Mouse (Mus musculus) lung, postnatal 14 days (tissue): ENCODE data around the gene Slc35e2.
"Not testable (repeated sequence)": the region's sequence is repeated elsewhere in the genome, so short reads cannot be mapped to it uniquely, and the experiment has no call there.

Experiments used
- DNase-seq: peaks from one replicate; pipeline ENCODE4 v3.0.0; 2021

Slc35e2 gene

GRCm38 (mm10) chr4:155630267-155630666, 29.1 kb downstream of the Slc35e2 start:
- DNase-seq, result no peak

DNA sequence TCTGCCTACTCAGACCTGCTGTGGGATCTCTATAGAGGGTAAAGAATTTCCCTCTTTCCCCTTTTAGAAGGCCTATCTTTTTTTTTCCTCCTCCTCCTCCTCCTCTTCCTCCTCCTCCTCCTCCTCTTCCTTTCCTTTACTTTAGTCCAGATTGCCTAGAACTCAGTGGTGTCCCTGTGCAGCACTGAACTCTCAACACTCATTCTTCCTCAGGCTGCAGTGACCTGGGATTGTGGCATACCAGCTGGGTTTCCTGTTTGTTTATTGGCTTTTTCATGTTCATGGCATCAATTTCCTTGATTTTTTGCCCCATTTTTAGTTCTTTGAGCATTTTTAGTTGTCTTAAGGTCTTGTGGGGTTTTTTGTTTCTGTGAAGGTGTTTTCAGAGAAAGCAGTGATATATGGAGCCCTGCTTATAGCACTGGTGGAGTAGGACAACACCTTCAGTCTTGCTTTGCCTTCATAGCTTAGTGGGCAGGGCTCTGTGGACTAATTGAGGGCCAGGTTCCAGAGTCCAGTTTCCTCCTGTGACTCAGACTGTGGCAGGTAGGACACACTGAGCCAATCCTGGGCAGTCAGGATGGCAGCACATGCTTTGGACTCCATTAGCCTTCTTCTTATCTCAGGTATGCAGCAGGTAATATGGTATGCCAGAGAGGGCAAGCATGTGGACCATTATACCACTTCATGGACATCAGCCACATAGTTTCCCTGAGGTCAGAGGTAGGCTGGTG, 34.7 kb downstream of the Slc35e2 start:
- no peak for DNase-seq

GRCm38 (mm10) chr4:155643531-155643930, 42.3 kb downstream of the Slc35e2 start:
- DNase-seq, result no peak

DNA sequence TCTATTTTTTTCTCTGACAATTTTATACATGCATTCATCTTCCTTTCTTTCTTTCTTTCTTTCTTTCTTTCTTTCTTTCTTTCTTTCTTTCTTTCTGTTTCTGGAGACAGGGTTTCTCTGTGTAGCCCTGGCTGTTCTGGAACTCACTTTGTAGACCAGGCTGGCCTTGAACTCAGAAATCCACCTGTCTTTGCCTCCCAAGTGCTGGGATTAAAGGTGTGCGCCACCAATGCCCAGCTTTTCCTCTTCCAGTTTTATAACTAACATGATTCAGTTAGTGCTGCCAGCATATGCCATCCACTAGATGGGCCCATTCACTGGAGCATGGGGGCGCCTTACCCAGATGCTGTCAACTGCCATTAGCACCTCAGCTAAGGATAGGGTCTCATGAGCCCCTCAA, 44.1 kb downstream of the Slc35e2 start, which contains the start of gene Gm10563:
TSS of gene Gm10563 (minus strand) at position 101 of the 400 bp plus-strand sequence.
- not testable (repeated sequence) for DNase-seq

DNA sequence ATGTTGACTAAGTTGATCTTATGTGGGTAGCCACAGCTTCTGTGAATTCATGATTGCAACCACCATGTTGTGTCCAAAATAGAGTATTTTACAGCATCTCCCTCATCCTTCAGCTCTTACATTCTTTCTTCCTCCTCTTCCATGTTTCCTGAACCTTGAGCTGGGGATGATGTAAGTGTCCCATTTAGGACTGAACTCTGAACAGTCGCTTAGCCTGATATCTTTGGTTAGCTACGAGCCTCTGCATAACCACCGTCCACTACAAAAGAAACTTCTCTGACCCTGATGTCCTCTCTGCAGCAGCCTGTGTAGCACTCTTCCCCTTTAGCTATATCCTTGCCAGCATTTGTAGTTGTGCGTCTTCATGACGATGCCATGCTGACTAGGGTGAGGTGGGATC, 44.5 kb downstream of the Slc35e2 start:
- DNase-seq, result no peak

GRCm38 (mm10) chr4:155649355-155649754, 48.1 kb downstream of the Slc35e2 start:
- DNase-seq, result no peak

DNA sequence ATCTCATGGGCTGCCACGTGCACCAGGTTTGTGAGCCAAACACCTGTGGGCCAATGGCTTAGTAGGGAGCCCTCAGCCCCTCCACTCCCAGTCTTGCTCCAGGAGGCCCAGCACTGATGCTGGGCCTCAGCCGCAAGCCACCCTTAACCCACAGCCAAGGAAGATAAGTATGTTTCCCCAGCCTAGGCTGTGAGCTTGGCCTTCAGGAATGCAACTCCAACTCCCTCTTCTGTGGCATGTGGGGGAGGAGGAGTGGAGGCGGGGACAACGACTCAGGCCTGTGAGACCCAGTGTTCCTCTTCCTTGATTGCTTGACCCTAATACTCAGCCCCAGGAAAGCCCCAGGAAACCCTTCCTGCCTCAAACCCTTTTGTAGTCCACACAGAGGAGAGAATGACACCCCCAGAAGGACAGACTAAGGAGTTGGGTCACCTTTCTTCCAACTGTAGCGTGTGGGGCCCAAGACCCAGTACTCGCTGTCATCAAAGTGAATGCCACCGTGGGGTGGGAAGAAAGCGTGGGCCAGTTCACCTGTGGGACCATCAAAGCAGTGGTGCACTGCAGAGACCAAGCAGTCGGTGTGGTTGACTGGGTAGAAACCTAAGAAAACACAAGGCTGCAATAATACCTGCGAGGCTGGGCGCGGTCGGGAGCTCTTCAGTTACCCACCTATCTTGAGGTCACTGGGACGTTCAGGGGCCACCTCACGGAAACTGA, 50.5 kb downstream of the Slc35e2 start:
- DNase-seq, result peak; percentile 37

GRCm38 (mm10) chr4:155652283-155653085, 51.3 kb downstream of the Slc35e2 start:
- DNase-seq, result no peak

- DNase-seq, result peak; percentile 43
Observed at GRCm38 (mm10) chr4:155653086-155653450, 51.9 kb downstream of the Slc35e2 start, which contains the start of gene Mmp23. Gene Mmp23, minus strand, starts transcription at chr4:155653384.

DNA sequence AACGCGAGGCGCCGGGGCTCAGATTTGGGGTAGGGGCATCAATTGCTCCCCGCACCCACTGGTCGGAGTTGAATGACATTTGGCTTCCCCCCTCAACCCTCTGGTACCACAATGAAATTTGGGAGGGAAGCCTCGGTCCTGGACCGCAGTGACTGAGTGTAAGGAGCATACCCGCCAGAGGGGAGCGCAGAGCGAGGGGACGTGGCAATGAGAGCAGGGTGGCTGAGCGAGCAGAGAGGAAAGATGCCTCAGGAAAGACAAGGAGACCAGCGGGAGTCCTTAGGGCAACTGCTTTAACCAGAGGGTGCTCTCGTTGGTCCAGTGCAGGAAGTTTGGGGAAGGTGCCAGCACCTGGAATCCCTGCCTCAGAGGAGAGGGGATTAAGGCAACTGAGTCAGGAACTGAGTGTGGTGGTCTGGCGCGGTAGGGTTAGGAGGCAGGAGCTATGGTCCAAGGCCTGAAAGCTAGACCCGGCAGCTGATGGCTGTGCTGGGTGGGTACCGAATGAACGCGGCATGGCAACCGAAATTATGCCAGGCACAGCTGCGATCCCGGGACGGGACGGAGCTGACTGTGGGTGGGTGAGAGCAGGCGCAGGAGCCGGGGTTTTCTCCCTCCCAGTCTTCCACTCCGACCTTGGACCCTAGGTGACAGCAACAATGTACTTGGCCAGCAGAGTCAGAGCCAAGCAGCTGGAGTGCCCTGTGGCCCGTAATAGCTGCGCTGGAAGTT, 52.4 kb downstream of the Slc35e2 start:
- peak; percentile 28 for DNase-seq

DNA sequence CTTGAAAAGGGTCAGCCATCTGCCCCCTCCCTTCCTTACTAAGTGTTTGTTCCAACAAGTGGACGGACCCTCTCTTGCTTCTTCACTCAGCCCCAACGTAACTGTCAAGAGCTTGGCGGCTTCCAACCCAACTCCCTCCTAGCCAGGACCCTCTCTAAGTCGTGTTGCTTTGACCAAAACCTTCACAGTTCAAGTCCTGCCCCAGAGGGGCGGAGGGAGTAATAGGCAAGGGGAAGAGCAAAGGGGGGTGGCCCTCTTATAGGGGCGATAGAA, 52.9 kb downstream of the Slc35e2 start:
- DNase-seq, result no peak

DNA sequence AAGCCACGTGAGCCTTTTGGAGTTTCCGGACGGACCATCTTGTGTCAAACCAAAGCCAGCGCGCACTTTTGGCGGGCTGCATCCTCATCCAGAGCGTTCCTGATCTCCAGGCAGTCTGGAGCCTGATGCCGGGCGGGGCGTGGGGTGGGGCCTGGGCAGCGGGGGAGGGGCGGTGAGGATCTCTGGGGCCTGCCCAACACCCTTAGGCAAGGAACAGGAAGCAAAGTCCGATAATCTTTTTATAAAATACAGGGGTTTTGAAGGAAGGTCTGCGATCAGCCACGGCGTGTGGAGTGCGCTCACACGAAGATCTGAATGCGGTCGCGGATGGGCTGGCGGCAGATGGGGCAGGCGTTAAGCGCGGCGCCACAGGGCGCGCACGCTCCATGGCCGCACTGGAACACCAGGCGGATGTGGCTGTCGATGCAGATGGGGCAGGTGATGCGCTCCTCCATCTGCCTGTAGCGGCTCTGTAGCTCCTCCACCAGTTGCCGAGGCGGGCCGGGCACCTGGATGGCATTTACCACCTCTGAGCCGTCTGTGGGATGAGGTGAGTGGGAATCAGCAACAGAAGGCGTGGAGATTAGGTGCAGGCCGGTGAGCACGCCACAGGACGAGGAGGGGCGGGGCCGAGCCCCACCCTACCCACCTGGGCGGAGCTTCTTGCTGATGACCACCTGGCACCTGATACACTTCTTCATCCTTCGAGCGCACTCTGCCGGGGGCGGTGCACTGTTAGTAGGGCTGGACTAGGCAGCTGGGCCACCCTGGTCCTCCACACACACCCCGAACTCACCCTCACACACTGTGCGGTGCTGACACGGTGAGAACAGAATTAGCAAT, 53.5 kb downstream of the Slc35e2 start:
- peak; percentile 62 for DNase-seq

- DNase-seq, result no peak
Observed at GRCm38 (mm10) chr4:155656214-155656751, 55.1 kb downstream of the Slc35e2 start.

DNA sequence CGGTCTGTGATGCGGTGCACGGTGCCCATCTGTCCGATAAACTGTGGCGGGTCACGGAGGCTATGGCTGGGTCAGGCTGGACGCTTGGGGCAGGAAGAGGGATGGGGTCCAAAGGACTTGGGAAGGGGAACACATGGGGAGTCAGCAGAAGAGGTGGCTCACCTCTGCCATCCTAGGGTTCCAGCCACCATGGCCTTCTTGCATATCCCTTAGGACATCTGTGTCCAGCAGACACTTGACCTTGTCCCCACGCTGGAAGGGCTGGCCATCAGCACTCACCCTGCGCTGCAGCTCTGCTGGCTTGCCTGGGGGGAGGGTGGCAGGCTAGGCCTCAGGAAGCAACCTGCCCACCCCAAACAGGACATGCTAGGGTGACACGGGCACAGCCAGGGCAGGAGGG, 57.7 kb downstream of the Slc35e2 start:
- no peak for DNase-seq

- no peak for DNase-seq
Observed at GRCm38 (mm10) chr4:155660641-155661040, 59.4 kb downstream of the Slc35e2 start.

DNA sequence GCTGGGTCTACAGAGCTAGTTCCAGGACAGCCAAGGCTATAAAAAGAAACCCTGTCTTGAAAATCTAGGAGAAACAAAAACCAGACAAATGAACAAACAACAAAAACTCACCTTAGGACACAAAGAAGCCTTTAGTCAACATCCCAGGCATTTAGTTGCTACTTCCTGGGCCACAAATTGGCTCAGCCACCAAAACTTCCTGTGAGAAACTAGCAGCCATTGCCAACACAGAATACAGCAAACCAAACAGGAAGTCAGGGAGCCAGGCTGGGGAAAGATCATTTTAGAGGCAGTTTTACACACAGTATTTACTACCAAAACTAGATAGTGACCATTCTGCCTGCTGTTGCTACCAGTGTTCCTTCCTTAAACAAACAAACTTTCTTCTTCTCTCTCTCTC, 65.7 kb downstream of the Slc35e2 start:
- DNase-seq, result no peak

DNA sequence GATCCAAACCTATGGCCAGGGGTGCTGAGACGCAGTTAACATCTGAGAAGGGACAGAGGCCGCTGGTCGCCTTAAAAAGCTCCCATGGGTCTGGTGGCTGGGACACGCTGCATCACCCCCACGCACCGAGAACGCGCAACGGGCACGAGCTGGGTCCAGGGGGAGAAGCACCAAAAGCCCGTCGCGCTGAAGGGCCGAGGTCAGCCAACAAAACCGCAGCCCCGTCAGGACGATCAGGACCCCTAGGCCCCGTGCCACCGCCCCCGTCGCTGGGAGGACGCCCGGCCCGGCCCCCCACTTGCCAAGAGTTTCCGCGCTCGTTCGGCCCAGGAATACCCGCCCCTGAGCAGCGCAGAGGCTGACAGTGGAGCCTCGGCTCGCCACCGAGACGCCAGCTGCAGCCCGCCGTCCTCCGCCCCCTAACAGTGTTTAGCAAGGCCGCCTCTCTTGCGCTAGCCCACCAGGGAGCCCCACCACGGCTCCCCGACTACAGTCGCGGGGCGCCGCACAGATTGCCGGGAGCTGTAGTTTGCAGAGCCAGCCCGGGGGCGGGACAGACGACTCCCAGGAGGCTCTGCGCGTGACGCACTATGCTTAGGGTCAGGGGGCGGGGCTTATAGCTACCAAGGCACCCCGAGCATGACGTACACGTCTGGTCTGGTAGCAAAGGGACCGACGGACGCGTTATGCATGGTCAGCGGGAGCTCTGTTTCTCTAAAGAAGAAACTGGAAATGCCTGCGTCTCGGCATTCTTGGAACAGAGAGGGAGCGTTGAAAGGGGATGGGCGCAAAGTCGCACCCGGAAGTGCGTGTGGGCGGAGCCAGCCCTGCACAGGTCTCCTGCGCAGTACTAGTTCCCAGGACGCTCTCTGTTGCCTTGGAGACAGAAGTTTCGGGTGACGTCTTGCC, 67.7 kb downstream of the Slc35e2 start, which contains the start of gene Mib2:
TSS of gene Mib2 (minus strand) at position 510 of the 909 bp plus-strand sequence.
- peak; percentile 97 for DNase-seq

DNA sequence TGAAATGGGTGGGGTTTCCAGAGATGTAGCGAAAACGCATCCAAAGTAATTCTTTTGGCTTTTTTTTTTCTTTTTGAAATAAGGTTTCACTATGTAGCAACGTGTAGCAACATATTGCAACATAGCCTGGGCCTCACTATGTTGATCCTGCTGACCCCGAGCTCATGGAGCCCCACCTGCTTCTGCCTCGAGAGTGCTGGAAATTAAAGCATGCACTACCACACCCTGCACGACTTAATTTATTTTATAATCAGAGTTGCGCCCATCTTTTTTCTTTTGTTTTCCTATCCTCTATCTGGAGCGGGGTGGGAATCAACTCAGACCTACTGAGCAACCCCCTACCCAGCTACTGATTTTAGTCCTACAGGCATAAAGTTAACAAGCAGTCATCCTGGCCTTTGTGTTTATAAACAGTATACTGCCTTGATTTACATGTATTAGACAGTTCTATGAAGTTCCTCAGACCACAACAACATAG, 68.4 kb downstream of the Slc35e2 start:
- no peak for DNase-seq

GRCm38 (mm10) chr4:155670236-155670635, 69.0 kb downstream of the Slc35e2 start:
- DNase-seq, result not testable (repeated sequence)

DNA sequence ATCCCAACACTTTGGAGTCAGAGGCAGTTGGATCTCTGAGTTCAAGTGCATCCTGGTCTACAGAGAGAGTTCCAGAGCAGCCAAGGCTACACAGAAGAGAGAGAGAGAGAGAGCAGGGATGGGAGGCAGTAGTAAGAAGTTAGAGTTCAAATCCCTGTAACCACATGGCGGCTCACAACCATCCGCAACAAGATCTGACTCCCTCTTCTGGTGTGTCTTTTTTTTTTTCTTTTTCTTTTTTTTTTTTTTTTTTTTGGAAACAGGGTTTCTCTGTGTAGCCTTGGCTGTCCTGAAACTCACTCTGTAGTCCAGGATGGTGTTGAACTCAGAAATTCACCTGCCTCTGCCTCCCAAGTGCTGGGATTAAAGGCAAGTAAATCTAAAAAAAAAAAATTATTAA, 70.9 kb downstream of the Slc35e2 start:
- no peak for DNase-seq
